Mouse (Mus musculus) heart, adult 2 months (tissue): ENCODE measurements at regions not wholly inside any gene's neighbourhood (a gene's known extent, or its start where the extent isn't known, plus 50 kb on each side); places are given as distances from the start of the nearest gene placed in this dataset.

Experiments used
- CTCF ChIP-seq: fragments of 200-600 bp; IDR thresholded peaks from 2 replicates; pipeline ENCODE4 v1.8.1; 2022; ENCODE audit warnings: antibody characterized with exemption, mild to moderate bottlenecking, moderate library complexity
- POLR2A ChIP-seq: fragments of 200-500 bp; IDR thresholded peaks from 2 replicates; pipeline ENCODE4 v1.6.1; 2011; ENCODE audit warnings: mild to moderate bottlenecking, low read depth, low read length, control low read depth; ENCODE audit not compliant: insufficient read depth

DNA sequence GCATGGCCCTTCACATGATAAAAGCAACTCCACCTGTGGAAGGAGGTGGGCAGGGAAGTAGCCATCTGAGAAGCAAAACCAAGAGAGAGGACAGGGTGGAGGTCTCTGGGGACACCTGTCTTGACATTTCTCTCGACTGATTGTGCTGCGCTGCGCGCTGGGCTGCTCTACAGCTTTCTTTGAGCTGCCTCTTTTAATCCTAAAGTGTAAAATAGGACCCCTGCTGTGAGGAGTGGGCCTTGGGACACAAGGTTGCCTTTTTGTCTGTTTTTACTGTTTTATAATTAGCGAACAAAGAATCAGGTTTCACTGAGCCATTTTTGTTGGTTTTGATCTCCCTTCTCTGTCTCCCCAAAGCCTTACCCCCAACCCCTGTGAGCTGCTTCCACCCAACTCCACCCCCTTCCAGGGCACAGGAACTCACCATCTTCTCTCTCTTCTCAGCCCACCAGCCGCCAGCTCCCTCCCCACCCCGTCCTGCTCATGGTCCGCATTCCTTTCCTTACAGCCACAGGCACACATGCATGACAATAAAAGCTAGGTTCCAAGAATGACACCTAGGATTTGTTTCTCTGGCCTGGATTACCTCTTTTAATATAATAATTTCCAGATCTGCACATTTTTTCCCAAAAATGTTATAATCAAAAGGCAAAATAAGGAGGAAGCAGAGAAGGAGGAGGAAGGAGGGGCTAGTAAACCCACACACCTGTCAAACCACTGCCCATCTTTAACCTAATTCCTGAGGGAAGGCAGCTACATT lies 57.3 kb downstream of the Cbln4 start:
- TF ChIP-seq POLR2A (no peak), CTCF (no peak)
